Mouse (Mus musculus): Measurements from ENCODE around the gene Gsdme. TPM values are rescaled to one million over a fixed set of nuclear protein-coding genes. Genes with fewer than 3 reads are reported as not detected.
A peak's percentile ranks its signal among the peaks of the same experiment; 100 is the strongest.

The Gsdme gene
- polyA plus RNA-seq, 1 experiment, result 5.4 TPM

DNA sequence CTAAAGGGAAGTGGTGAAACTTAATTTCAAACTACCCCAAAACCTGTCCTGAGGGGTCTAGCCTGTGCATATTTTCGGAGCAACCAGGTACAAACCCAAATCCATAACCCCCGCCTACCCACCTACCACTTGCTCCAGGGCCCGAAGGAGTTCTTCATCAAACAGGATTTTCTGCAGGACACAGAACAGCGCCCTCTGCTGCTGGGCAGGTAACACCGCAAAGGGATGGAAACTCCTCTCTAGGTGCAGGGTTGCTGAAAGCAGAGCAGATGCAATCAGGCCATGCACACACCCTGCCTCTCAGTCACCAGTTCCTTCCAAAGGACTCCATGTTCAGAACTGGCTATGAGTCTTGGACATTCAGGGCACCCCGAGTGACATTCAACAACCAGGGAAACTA, 42.8 kb downstream of the Gsdme start:
- whole genome bisulfite sequencing, result 59% methylated on average over 6 of the region's 6 CpGs

DNA sequence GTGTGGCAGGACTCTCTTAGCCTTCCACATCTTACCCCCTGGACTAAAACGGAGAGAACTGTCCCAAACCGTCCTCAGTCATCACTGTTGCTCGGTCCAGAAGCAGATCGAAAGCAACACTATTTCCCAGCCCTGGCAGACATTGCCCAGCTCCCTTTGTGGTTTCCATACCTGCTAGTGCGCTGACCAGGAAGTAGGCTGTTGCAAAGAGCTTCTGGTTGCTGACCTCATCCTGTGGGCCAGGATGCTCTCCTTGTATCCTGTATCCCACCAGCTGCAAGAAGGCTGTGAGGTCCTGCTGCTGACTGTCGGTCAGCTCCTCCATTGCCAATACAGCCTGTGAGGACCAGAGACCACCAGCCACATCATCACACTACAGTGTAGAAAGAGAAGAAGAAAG, 44.6 kb downstream of the Gsdme start:
- no peak for DNase-seq
- Histone ChIP-seq H3K27ac (ENCODE audit: insufficient read depth, low read depth, low read length) (no peak overlapping the region), H3K36me3 (ENCODE audit: control insufficient read depth, insufficient read depth, low read length) (no peaks in the 10 kb centered on the region), H3K4me3 (ENCODE audit: insufficient read depth, low read depth, low read length) (no peak overlapping the region), H3K27me3 (replicated peaks; ENCODE audit: control insufficient read depth, insufficient read depth, low read length) (no peaks in the 10 kb centered on the region), H3K4me1 (ENCODE audit: control insufficient read depth, insufficient read depth, low read length) (peaks cover 23% of the 10 kb centered on the region)
- WGBS, result 81% methylated on average over 6 of the region's 6 CpGs
- TF ChIP-seq CTCF (conservative IDR thresholded peaks at IDR 0.05; ENCODE audit: insufficient read depth, insufficient read length, low read depth, low read length), result no peak
- TF ChIP-seq POLR2A (IDR thresholded peaks at IDR 0.05; ENCODE audit: low read depth, low read length), result no peak

More for the DNA sequence above, 42.8 kb downstream of the Gsdme start:
- Histone ChIP-seq H3K27ac (ENCODE audit: insufficient read depth, low read depth, low read length) (no peak overlapping the region), H3K4me1 (ENCODE audit: control insufficient read depth, insufficient read depth, low read length) (peaks cover 8% of the 10 kb centered on the region; the same call in 1 of the 2 replicates), H3K4me3 (ENCODE audit: insufficient read depth, low read depth, low read length) (no peak overlapping the region), H3K36me3 (ENCODE audit: control insufficient read depth, insufficient read depth, low read length) (no peaks in the 10 kb centered on the region), H3K27me3 (replicated peaks; ENCODE audit: control insufficient read depth, insufficient read depth, low read length) (no peaks in the 10 kb centered on the region)
- DNase-seq, result peak; percentile 54
- TF ChIP-seq POLR2A (IDR thresholded peaks at IDR 0.05; ENCODE audit: low read depth, low read length) (no peak), CTCF (conservative IDR thresholded peaks at IDR 0.05; ENCODE audit: insufficient read depth, insufficient read length, low read depth, low read length) (peak; percentile 92)

DNA sequence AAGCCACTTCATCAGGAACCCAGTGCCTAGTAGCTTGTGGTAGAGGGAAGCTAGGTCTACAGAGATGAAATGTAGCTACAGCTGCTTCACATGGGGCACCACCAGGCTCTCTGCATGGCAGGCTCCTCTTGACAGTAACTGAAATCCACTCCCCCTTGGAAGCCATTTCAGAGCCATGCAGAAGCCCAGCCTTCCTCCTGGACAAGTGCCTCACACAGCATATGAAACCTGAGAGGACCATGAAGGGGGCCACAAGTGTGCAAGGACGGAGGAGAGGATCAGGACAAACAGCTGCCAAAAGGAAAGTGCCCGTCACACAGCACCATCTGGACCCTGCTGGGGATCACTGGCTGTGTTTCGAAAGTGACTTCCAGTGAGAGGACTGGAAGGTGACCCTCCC, 45.0 kb downstream of the Gsdme start:
- TF ChIP-seq CTCF (conservative IDR thresholded peaks at IDR 0.05; ENCODE audit: insufficient read depth, insufficient read length, low read depth, low read length), result no peak
- no peak for TF ChIP-seq POLR2A (IDR thresholded peaks at IDR 0.05; ENCODE audit: low read depth, low read length)
- no peak for DNase-seq
- no peak overlapping the region for H3K27ac ChIP-seq (ENCODE audit: insufficient read depth, low read depth, low read length)
- H3K4me1 ChIP-seq (ENCODE audit: control insufficient read depth, insufficient read depth, low read length), result peaks cover 24% of the 10 kb centered on the region
- H3K36me3 ChIP-seq (ENCODE audit: control insufficient read depth, insufficient read depth, low read length), result no peaks in the 10 kb centered on the region
- H3K27me3 ChIP-seq (replicated peaks; ENCODE audit: control insufficient read depth, insufficient read depth, low read length), result no peaks in the 10 kb centered on the region
- WGBS, result 86% methylated on average over 3 of the region's 3 CpGs
- H3K4me3 ChIP-seq (ENCODE audit: insufficient read depth, low read depth, low read length), result no peak overlapping the region

DNA sequence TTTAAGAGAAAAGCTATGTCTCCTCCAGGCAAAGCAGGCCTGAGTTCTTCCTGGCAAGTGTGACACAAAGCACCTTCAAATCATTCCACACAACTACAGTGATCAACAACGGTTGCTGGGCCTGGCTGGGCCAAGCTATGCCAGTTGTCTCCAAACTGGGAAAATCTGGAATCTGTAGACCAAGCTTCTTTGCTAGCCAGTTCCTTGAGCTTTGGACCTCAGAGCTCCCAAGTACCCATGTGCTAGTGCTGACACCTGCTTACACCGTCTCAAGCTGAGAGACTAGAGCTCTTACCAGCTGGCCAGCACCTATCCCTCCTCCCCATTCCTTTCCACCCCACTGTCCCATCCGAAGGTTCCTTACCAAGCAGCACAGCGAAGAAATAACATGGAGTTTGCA, 47.7 kb downstream of the Gsdme start:
- DNase-seq, result peak; percentile 74
- H3K36me3 ChIP-seq (ENCODE audit: control insufficient read depth, insufficient read depth, low read length), result no peaks in the 10 kb centered on the region
- TF ChIP-seq CTCF (conservative IDR thresholded peaks at IDR 0.05; ENCODE audit: insufficient read depth, insufficient read length, low read depth, low read length) (no peak), POLR2A (IDR thresholded peaks at IDR 0.05; ENCODE audit: low read depth, low read length) (no peak)
- no peak overlapping the region for H3K4me3 ChIP-seq (ENCODE audit: insufficient read depth, low read depth, low read length)
- H3K27ac ChIP-seq (ENCODE audit: insufficient read depth, low read depth, low read length), result peak overlapping the region; percentile 84
- WGBS, result 62% methylated on average over 4 of the region's 4 CpGs
- no peaks in the 10 kb centered on the region for H3K27me3 ChIP-seq (replicated peaks; ENCODE audit: control insufficient read depth, insufficient read depth, low read length)
- H3K4me1 ChIP-seq (ENCODE audit: control insufficient read depth, insufficient read depth, low read length), result peaks cover 24% of the 10 kb centered on the region

DNA sequence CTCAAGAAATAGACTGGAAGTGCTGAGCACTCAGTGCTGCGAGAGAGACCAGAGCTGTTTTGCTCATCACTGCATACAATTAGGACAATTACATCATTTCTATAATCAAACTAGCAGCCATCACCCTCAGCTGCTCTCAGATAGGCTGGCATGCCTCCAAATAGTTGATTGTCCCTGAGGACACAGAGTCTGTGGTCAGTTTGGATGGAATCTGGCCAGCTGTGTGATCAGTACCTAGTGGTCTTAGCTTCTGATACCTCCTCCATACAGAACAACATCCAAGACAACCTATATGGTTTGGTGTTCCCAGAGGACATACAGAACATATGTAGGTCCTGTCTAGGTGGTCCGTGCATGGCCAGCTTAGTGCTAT, 48.3 kb downstream of the Gsdme start:
- no peak for TF ChIP-seq POLR2A (IDR thresholded peaks at IDR 0.05; ENCODE audit: low read depth, low read length)
- TF ChIP-seq CTCF (conservative IDR thresholded peaks at IDR 0.05; ENCODE audit: insufficient read depth, insufficient read length, low read depth, low read length), result no peak
- Histone ChIP-seq H3K4me3 (ENCODE audit: insufficient read depth, low read depth, low read length) (no peak overlapping the region), H3K27me3 (replicated peaks; ENCODE audit: control insufficient read depth, insufficient read depth, low read length) (no peaks in the 10 kb centered on the region), H3K27ac (ENCODE audit: insufficient read depth, low read depth, low read length) (peak overlapping the region; percentile 84), H3K4me1 (ENCODE audit: control insufficient read depth, insufficient read depth, low read length) (peaks cover 24% of the 10 kb centered on the region), H3K36me3 (ENCODE audit: control insufficient read depth, insufficient read depth, low read length) (no peaks in the 10 kb centered on the region)
- peak; percentile 51 for DNase-seq
- 76% methylated on average over 2 of the region's 2 CpGs for WGBS

DNA sequence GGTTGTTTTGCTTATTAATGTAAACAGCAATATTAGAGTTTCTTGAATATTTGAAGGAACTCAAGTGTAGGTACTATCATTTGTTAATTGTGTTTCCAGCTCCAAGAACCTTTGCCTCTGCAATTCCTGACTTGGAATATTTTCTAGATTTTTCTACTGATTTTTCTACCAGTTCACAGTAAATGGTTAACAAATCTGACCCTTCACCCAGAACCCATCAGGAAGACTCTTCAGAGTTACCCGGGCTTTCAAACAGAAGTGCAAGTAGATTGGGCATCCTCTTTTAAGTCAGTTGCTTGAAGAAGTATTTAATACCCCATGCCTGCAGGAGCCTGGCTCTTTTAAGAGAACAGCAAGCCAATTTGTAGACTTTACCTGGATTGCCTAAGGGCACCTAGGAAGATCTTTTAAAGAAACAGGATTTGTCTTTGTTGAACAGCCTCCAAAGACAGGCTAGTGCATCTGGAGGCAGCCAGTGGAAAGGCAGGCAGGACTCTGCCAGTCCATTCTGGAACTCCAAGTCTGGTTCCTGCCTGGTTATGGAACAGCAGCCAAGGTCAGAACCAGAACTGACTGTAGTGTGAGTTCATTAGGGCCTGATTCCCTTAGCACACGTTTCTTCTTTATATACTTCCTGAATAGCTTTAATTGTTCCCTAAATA, 48.8 kb downstream of the Gsdme start:
- WGBS, result 21% methylated on average over 2 of the region's 2 CpGs
- H3K27me3 ChIP-seq (replicated peaks; ENCODE audit: control insufficient read depth, insufficient read depth, low read length), result no peaks in the 10 kb centered on the region
- H3K36me3 ChIP-seq (ENCODE audit: control insufficient read depth, insufficient read depth, low read length), result no peaks in the 10 kb centered on the region
- TF ChIP-seq CTCF (conservative IDR thresholded peaks at IDR 0.05; ENCODE audit: insufficient read depth, insufficient read length, low read depth, low read length) (no peak), POLR2A (IDR thresholded peaks at IDR 0.05; ENCODE audit: low read depth, low read length) (no peak)
- peak; percentile 81 for DNase-seq
- no peak overlapping the region for H3K4me3 ChIP-seq (ENCODE audit: insufficient read depth, low read depth, low read length)
- H3K27ac ChIP-seq (ENCODE audit: insufficient read depth, low read depth, low read length), result peak overlapping the region; percentile 84
- peaks cover 24% of the 10 kb centered on the region for H3K4me1 ChIP-seq (ENCODE audit: control insufficient read depth, insufficient read depth, low read length)

DNA sequence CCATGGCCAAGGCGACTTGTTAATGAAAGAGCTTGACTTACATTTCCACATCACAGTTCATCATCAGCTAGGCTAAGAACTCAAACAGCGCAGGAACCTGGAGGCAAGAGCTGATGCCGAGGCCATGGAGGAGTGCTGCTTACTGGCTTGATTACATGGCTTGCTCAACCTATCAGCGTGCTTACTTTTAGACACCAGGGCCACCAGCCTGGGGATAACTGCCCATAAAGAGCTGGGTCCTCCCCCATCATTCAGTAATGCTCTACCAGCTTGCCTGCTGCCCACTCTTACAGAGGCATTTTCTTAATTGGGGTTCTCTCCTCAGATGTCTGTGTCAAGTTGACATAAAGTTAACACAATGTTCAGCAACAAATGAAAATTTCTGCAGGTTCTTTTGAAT, 58.6 kb downstream of the Gsdme start:
- 73% methylated on average over 4 of the region's 4 CpGs for WGBS
- Histone ChIP-seq H3K36me3 (ENCODE audit: control insufficient read depth, insufficient read depth, low read length) (no peaks in the 10 kb centered on the region; the same call in 1 of the 2 replicates), H3K27ac (ENCODE audit: insufficient read depth, low read depth, low read length) (no peak overlapping the region), H3K4me3 (ENCODE audit: insufficient read depth, low read depth, low read length) (no peak overlapping the region), H3K4me1 (ENCODE audit: control insufficient read depth, insufficient read depth, low read length) (no peaks in the 10 kb centered on the region), H3K27me3 (replicated peaks; ENCODE audit: control insufficient read depth, insufficient read depth, low read length) (no peaks in the 10 kb centered on the region)
- DNase-seq, result no peak
- no peak for TF ChIP-seq CTCF (conservative IDR thresholded peaks at IDR 0.05; ENCODE audit: insufficient read depth, insufficient read length, low read depth, low read length)
- no peak for TF ChIP-seq POLR2A (IDR thresholded peaks at IDR 0.05; ENCODE audit: low read depth, low read length)

Data from kidney, adult 2 months (tissue).